Mouse (Mus musculus) midbrain, embryonic 15.5 days (tissue): ENCODE measurements at regions not wholly inside any gene's neighbourhood (a gene's known extent, or its start where the extent isn't known, plus 50 kb on each side); places are given as distances from the start of the nearest gene placed in this dataset.

ENCODE experiments used
- ATAC-seq: fragments of 200-750 bp; cut with Nextera tagmentation; replicated peaks from 2 replicates; pipeline ENCODE4 v1.8.0; 2017; ENCODE audit warnings: moderate TSS enrichment
- H3K27ac ChIP-seq: fragments of 300-500 bp; sonication (generic); 2 replicates; pipeline ENCODE4 v1.5.1; 2015; ENCODE audit warnings: mild to moderate bottlenecking, inconsistent platforms
- H3K27me3 ChIP-seq: fragments of 300-500 bp; sonication (generic); replicated peaks from 2 replicates; pipeline ENCODE4 v1.6.1; 2015; ENCODE audit warnings: inconsistent platforms
- H3K36me3 ChIP-seq: fragments of 300-500 bp; sonication (generic); replicated peaks from 2 replicates; pipeline ENCODE4 v1.6.1; 2015; ENCODE audit warnings: inconsistent platforms
- H3K4me1 ChIP-seq: fragments of 300-500 bp; sonication (generic); 2 replicates; pipeline ENCODE4 v1.6.1; 2015; ENCODE audit warnings: inconsistent platforms
- H3K4me2 ChIP-seq: fragments of 300-500 bp; sonication (generic); 2 replicates; pipeline ENCODE4 v1.6.1; 2015; ENCODE audit warnings: inconsistent platforms, mild to moderate bottlenecking, moderate library complexity
- H3K4me3 ChIP-seq: fragments of 300-500 bp; sonication (generic); 2 replicates; pipeline ENCODE4 v1.5.1; 2015; ENCODE audit warnings: mild to moderate bottlenecking, inconsistent platforms
- H3K9ac ChIP-seq: fragments of 300-500 bp; sonication (generic); 2 replicates; pipeline ENCODE4 v1.6.1; 2015; ENCODE audit warnings: mild to moderate bottlenecking, inconsistent platforms
- H3K9me3 ChIP-seq: fragments of 300-500 bp; sonication (generic); 2 replicates; pipeline ENCODE4 v1.6.1; 2016; ENCODE audit warnings: inconsistent platforms
- WGBS: fragments of 180-500 bp; shearing (Covaris S2); methylation state at CpG from one replicate; pipeline ENCODE4 v1.1.7; 2015; ENCODE audit warnings: mixed read lengths; 5-methylcytosine and 5-hydroxymethylcytosine counted together

DNA sequence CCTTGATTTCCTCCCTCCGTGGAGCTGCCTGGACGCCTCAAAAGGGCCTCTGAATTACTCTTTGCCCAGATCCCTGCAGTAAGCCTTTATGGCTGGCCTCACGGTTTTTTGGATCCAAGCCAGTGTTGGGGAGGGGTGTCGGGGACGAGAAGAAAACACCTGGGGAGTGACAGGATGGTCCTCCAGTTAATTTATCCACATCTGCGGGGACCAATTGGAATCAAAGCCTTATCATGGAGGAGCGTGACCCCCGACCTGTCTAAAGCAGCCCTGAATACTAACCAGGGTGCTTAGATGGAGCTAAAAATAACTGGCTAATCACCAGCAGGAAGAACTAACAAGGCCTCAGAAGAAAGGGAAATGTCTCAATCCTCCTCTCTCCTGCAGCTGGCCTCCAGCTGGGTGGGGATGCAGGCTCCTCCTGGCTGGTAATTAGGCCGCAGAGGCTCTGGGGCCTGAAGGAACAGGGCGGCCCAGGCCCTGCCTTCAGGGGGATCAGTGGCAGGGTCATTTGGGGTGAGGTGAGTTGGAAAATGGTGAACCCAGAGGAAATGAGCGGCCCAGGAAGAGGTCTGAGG, 107.2 kb upstream of the Atp1a1 start:
- Histone ChIP-seq H3K4me3 (no peak overlapping the region), H3K36me3 (no peaks in the 10 kb centered on the region), H3K4me1 (peaks cover 32% of the 10 kb centered on the region), H3K27me3 (no peaks in the 10 kb centered on the region), H3K4me2 (no peak overlapping the region), H3K9me3 (no peaks in the 10 kb centered on the region), H3K9ac (no peak overlapping the region), H3K27ac (peak overlapping the region; percentile 40; the same call in 1 of the 2 replicates)
- peak; percentile 32 for ATAC-seq
- 14% methylated on average over 11 of the region's 11 CpGs for WGBS

DNA sequence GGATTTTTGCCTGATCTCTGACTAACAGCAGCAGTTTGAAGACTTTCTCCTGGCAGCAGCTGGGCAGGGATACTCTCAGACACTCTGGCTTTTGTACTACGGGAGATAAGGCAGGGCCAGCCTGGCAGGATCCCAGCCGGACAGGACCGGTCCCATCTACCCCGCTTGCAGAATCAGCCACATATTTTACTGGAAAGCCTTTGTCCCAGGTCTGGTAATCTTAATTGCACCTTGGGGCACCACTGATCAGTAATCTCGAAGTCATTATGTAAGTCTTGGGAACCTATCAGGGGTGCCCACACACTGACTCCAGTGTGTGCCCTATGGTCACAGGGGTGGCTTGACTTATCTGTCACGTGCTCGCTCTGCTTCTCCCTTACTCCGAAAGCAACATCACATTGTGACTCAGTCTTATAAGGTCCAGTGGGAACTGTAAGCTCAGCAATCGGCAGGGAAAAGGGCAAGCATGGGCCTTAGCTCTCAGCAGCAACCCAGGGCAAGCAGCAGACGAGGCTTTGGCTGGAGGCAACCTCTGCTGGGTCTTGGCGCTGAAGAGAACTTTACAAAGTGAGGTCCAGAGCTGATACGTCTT, 105.0 kb upstream of the Atp1a1 start:
- Histone ChIP-seq H3K27me3 (no peaks in the 10 kb centered on the region), H3K4me2 (no peak overlapping the region), H3K4me1 (peaks cover 32% of the 10 kb centered on the region), H3K4me3 (no peak overlapping the region), H3K27ac (no peak overlapping the region), H3K9ac (no peak overlapping the region), H3K36me3 (no peaks in the 10 kb centered on the region), H3K9me3 (no peaks in the 10 kb centered on the region)
- no peak for ATAC-seq
- 74% methylated on average over 12 of the region's 12 CpGs for WGBS

DNA sequence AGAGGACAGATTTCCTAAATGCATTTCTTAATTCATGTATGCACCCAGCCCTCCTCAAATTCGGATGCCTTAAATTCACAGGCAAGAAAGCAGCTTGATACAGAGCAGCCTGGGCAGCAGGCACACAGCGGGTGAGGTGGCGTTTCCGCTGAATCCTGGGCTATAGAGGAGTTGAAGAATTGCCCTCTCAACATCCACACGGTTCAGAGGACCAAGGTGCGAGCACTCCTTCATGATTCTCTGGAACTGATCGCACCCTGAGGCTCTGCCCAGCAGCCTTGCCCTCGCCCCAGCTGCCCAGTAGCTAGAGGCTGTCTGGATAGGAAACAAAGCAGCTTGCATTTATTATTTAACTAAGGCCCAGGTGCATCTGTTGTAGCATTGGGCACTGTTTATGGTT, 104.3 kb upstream of the Atp1a1 start:
- Histone ChIP-seq H3K9ac (no peak overlapping the region), H3K4me1 (peaks cover 31% of the 10 kb centered on the region), H3K4me2 (no peak overlapping the region), H3K27me3 (no peaks in the 10 kb centered on the region), H3K9me3 (no peaks in the 10 kb centered on the region), H3K27ac (no peak overlapping the region), H3K36me3 (no peaks in the 10 kb centered on the region), H3K4me3 (no peak overlapping the region)
- no peak; the same call in 1 of the 2 replicates for ATAC-seq
- 64% methylated on average over 8 of the region's 8 CpGs for WGBS

DNA sequence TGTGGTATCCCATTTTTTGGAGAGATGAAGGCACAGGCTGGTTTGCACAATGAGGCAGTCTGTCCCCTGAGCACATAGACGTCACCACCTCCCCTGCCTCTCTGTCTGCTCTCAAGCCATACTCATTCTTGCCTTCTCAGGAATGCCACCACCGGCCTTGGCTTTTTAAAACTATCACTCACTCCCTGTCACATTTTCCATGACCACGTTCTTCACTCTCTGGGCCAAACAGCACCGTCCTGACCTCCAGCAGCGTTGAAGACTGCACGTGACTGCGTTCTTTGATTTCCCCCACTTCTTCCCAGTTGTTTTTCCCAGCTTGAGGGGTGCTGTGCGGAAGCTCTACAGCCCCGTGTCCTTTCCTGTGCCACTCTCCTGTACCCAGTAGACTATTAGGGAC, 100.4 kb upstream of the Atp1a1 start:
- no peak overlapping the region for H3K4me3 ChIP-seq
- no peaks in the 10 kb centered on the region for H3K27me3 ChIP-seq
- H3K4me1 ChIP-seq: peaks cover 17% of the 10 kb centered on the region
- H3K9me3 ChIP-seq: no peaks in the 10 kb centered on the region
- H3K9ac ChIP-seq: no peak overlapping the region
- ATAC-seq: no peak
- H3K36me3 ChIP-seq: no peaks in the 10 kb centered on the region
- WGBS: 85% methylated on average over 9 of the region's 9 CpGs
- H3K27ac ChIP-seq: no peak overlapping the region
- no peak overlapping the region for H3K4me2 ChIP-seq

DNA sequence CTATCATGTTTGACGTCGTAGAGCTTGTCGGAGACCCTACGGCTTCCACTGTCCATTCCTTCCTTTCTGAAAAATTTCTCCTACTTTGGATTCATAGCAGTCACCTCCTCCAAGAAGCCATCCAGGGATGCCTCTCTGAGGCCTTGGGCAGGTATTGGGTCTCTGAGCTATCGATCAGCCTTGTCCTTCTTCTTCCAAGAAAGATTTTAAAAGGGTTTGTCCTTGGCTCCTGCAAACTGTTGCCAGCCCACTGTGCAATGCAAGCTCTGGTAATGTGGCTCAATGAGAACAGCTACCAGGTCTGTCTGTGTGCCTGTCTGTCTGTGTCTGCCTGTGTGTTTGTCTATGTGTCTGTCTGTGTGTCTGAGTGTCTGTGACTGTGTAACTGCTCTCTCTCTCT, 99.8 kb upstream of the Atp1a1 start:
- no peaks in the 10 kb centered on the region for H3K27me3 ChIP-seq
- no peak overlapping the region for H3K9ac ChIP-seq
- 91% methylated on average over 5 of the region's 5 CpGs for WGBS
- no peak for ATAC-seq
- no peak overlapping the region for H3K4me3 ChIP-seq
- H3K27ac ChIP-seq: no peak overlapping the region
- H3K36me3 ChIP-seq: no peaks in the 10 kb centered on the region
- H3K4me1 ChIP-seq: peaks cover 17% of the 10 kb centered on the region
- H3K9me3 ChIP-seq: no peaks in the 10 kb centered on the region
- no peak overlapping the region for H3K4me2 ChIP-seq

DNA sequence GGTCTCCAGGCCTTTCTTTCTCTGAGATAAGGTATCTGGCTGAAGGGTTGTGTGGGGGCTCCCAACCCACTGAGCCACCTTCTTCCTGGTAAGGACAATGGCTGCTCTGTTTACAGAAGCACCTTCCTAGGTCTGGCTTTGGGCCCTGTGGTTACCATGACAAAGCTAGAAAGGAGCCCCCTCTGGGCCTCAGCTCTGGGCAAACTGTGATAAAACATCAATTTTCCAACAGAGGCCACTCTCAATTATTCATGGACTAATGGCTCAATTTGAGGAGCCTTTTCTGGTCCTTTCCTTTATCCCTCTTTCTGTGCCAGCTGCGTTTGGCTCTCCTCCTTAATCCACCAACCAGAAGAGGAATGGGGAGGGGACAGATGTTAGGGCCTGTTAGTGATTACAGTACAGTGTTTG, 97.3 kb upstream of the Atp1a1 start:
- Histone ChIP-seq H3K36me3 (no peaks in the 10 kb centered on the region), H3K4me1 (peaks cover 13% of the 10 kb centered on the region), H3K27ac (no peak overlapping the region), H3K9ac (no peak overlapping the region), H3K9me3 (no peaks in the 10 kb centered on the region), H3K4me3 (no peak overlapping the region), H3K27me3 (no peaks in the 10 kb centered on the region), H3K4me2 (no peak overlapping the region)
- ATAC-seq: peak; percentile 63
- 0% methylated on average over 1 of the region's 1 CpGs for WGBS

DNA sequence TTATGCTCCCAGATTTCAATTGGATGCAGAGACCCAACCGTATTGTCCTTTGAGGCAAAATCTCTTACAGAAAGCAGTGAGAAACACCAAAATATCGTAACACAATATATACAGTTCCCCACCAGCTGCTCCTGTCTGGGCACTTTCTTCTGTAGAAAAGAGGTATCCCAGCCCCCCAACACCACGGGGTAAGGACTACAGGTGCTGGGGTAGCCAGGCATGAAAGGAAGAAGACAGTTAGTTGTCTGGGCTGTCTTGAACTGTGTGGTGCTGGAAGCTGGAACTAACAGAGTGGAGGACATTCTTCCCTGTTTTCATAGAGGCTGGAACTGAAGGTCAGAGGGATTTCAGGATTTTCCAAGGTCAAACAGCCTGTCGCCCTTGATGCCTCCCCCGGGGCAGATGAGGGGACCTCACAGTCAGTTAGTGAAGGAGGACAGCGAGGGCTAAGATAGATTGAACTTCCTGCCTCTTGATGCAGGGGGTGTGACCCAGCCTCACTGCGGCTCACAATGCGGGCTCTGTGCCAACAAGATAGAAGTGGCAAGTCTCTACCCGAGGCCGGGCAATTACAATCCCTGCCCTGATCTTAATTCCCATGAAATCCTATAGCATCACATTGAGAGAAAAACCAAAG, 96.6 kb upstream of the Atp1a1 start:
- 59% methylated on average over 10 of the region's 10 CpGs for WGBS
- H3K4me2 ChIP-seq: no peak overlapping the region
- peak; percentile 63; the same call in 1 of the 2 replicates for ATAC-seq

DNA sequence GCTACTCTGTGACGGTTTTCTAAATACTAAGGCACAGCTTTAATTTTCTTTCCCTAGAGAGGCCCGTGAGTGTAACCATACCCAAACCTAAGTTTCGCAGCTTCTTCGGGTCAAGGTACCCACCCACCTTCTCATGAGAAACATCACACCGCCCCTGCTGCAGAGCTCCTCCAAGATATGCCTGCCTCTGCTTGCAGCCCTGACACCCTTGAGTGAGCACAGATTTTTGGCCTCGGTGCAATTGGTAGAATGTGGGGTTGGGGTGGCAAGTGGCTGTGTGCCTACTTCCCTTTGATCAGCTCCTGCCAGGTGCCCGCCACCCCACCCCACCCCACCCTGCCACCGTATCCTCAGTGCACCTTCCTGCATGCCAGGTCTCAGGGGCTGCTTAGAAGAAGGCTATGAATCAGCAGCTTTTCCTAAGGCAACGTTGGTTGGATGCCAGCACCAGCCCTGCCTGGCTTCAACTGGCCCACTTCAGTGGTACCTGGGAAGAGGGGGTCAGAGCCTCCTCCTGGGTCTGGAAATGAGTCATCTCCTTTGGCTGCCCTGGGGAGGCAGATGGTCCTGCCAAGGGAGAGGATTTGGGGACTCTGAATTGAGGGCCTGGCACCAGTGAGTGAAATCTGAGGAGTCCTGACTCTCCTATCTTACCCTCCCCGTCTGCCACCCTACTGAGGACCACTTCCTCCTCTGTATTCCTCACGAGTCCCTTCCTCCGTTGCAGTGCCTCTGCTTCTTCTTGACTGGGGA, 95.6 kb upstream of the Atp1a1 start:
- WGBS: 78% methylated on average over 12 of the region's 12 CpGs
- Histone ChIP-seq H3K4me2 (no peak overlapping the region), H3K4me1 (peaks cover 13% of the 10 kb centered on the region), H3K36me3 (no peaks in the 10 kb centered on the region), H3K27me3 (no peaks in the 10 kb centered on the region), H3K27ac (no peak overlapping the region), H3K9me3 (no peaks in the 10 kb centered on the region), H3K4me3 (no peak overlapping the region), H3K9ac (no peak overlapping the region)
- no peak for ATAC-seq

More for the DNA sequence above, 96.6 kb upstream of the Atp1a1 start:
- Histone ChIP-seq H3K27ac (no peak overlapping the region), H3K4me1 (peaks cover 13% of the 10 kb centered on the region), H3K36me3 (no peaks in the 10 kb centered on the region), H3K27me3 (no peaks in the 10 kb centered on the region), H3K9me3 (no peaks in the 10 kb centered on the region), H3K9ac (no peak overlapping the region), H3K4me3 (no peak overlapping the region)

DNA sequence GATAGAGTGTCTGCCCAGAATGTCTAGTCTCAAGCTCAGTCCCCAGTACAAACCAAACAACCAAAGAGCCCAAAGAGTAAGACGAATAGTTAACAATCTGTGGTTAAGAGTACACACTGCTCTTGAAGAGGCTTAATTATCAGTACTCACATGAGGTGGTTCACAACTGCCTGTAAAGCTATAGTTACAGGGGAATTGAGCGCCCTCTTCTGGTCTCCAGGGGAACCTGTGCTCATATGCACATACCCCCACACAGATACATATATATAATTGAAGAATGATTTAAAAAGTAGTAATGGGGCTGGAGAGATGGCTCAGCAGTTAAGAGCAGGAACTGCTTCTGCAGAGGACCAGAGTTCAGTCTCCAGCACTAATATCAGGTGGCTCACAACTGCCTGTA, 92.3 kb upstream of the Atp1a1 start:
- no peak overlapping the region for H3K27ac ChIP-seq
- no peaks in the 10 kb centered on the region for H3K36me3 ChIP-seq
- no peaks in the 10 kb centered on the region for H3K27me3 ChIP-seq
- 92% methylated on average over 2 of the region's 2 CpGs for WGBS
- no peak overlapping the region for H3K4me3 ChIP-seq
- no peak overlapping the region for H3K9ac ChIP-seq
- H3K4me2 ChIP-seq: no peak overlapping the region
- H3K4me1 ChIP-seq: peaks cover 9% of the 10 kb centered on the region
- no peaks in the 10 kb centered on the region for H3K9me3 ChIP-seq
- ATAC-seq: no peak

DNA sequence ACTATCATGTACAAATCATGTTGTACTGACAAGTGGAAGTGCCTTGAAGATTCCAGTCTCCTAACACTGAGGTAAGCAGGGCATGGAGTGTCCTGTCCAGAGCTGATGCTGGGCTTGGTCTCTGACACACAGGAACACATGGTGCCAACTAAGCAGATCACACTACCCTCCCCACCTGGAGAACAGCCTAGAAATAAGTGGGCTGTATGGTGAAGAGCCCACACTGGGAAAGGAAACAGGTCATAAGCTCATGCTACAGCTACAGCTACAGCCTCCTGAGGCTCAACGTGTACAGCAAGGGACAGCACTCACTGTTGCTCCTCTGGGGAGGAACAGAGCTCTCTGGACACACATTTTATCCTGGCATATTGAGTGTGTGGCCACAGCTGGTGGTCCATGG, 89.8 kb upstream of the Atp1a1 start:
- Histone ChIP-seq H3K4me1 (no peaks in the 10 kb centered on the region), H3K4me2 (no peak overlapping the region), H3K36me3 (no peaks in the 10 kb centered on the region), H3K27ac (no peak overlapping the region), H3K4me3 (no peak overlapping the region), H3K9ac (no peak overlapping the region), H3K27me3 (no peaks in the 10 kb centered on the region), H3K9me3 (no peaks in the 10 kb centered on the region)
- no peak for ATAC-seq
- WGBS: 80% methylated on average over 1 of the region's 1 CpGs

DNA sequence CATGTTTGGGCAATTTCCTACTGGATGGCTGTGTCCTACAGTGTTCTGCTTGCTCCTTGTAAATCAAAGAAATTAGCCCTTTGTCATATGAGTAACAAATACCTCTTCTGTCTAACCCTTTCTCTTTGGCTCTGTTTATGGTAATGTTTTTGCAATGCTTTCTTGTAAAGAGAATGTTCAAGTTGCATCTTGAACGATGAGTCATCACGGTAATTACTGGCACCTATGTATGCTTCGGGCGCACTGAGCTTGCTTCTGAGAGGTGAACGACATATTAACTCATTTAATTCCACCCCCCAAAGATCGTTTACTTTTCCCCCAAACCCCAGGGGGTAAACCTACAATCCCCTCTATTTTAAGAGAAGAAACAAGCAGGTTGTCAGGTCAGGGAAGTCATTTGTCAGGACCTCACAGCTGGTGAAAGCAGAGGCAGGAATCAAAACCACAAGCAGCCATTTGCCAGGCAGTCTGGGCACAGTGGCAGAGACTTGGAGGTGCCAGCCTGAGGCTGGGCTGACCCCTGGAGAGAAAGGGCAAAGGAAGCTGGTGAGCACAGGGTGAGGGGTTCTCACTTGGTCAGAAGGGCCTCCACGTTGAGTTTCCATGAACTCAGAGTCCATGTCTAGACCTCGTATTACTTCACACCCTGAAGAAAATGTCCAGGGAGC, 87.6 kb upstream of the Atp1a1 start:
- no peaks in the 10 kb centered on the region for H3K4me1 ChIP-seq

DNA sequence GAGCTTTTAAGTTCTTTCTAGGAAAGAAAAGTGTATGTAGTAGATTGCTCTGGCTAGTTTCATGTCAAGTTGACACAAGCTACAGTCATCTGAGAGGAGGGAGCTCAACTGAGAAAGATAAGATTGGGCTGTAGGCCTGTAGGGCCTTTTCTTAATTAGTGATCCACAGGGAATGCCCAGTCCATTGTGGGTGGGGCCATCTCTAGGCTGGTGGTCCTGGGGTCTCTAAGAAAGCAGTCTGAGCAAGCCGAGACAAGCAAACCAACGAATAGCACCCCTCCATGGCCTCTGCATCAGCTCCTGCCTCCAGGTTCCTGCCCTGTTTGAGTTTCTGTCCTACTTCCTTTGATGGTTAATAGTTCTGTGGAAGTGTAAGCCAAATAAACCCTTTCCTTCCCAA, 86.3 kb upstream of the Atp1a1 start:
- H3K27ac ChIP-seq: no peak overlapping the region
- no peak overlapping the region for H3K4me2 ChIP-seq
- no peak overlapping the region for H3K4me3 ChIP-seq
- no peaks in the 10 kb centered on the region for H3K36me3 ChIP-seq
- 69% methylated on average over 2 of the region's 2 CpGs for WGBS
- no peak for ATAC-seq
- H3K4me1 ChIP-seq: no peaks in the 10 kb centered on the region
- no peaks in the 10 kb centered on the region for H3K27me3 ChIP-seq
- H3K9me3 ChIP-seq: no peaks in the 10 kb centered on the region
- no peak overlapping the region for H3K9ac ChIP-seq

More for the DNA sequence above, 87.6 kb upstream of the Atp1a1 start:
- H3K9me3 ChIP-seq: no peaks in the 10 kb centered on the region
- no peaks in the 10 kb centered on the region for H3K36me3 ChIP-seq
- no peak overlapping the region for H3K9ac ChIP-seq
- 82% methylated on average over 8 of the region's 8 CpGs for WGBS
- no peak overlapping the region for H3K4me2 ChIP-seq
- no peak for ATAC-seq
- H3K4me3 ChIP-seq: no peak overlapping the region
- no peaks in the 10 kb centered on the region for H3K27me3 ChIP-seq
- no peak overlapping the region for H3K27ac ChIP-seq
